Mouse (Mus musculus) erythroblast, embryonic 14.5 days (primary cell): Measurements from ENCODE around the gene Tdrd9. TPM values are rescaled to one million over a fixed set of nuclear protein-coding genes. Genes with fewer than 3 reads are reported as not detected.

Experiments used
- H3K27me3 ChIP-seq: 2 replicates; pipeline ENCODE4 v1.6.1; 2012; ENCODE audit warnings: inconsistent platforms; ENCODE audit not compliant: control insufficient read depth
- H3K36me3 ChIP-seq: 2 replicates; pipeline ENCODE4 v1.6.1; 2012; ENCODE audit warnings: mild to moderate bottlenecking, inconsistent platforms; ENCODE audit not compliant: control insufficient read depth
- H3K4me1 ChIP-seq: 2 replicates; pipeline ENCODE4 v1.6.1; 2012; ENCODE audit warnings: inconsistent platforms; ENCODE audit not compliant: control insufficient read depth
- H3K4me3 ChIP-seq: replicated peaks from 2 replicates; pipeline ENCODE3; 2012; ENCODE audit warnings: moderate library complexity, mild to moderate bottlenecking, inconsistent platforms
- H3K9me3 ChIP-seq: 2 replicates; pipeline ENCODE4 v1.6.1; 2012; ENCODE audit warnings: low read length, inconsistent platforms, mixed read lengths; ENCODE audit not compliant: control insufficient read depth
- GATA1 ChIP-seq: IDR thresholded peaks from 2 replicates; pipeline ENCODE4 v1.6.1; 2012; ENCODE audit warnings: low read length, inconsistent platforms, mixed read lengths
- TAL1 ChIP-seq: IDR thresholded peaks from 3 replicates; pipeline ENCODE4 v1.6.1; 2012; ENCODE audit warnings: low read length, inconsistent platforms, mixed read lengths
- polyA plus RNA-seq: library from polyadenylated mRNA; stranded (reverse); fragments of >175 nt; gene quantifications from 2 replicates; pipeline ENCODE4 v1.2.3, GENCODE M21; 2012

Gene Tdrd9
- not detected in 2 replicates for polyA plus RNA-seq

DNA sequence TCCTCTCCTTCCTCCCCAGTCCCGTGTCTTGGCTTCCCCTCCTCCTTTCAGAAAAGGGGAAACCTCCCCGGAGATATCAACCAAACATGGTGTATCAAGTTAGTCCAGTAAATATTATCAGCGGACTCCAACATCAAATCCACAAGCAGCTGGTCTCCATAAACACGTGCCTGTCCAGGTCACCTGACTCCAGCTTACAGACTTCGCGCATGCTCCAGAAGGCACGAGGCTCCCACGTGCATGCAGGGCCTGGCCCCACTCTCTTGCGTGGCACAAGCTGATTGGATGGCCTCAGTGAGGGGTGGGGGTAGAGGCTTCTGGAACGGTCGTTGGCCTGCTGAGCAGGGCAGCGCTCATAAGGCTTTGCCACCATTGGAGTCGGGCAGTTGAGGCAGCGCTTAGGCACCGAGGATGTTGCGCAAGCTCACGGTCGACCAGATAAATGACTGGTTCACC is at the start of gene Tdrd9:
TSS of gene Tdrd9 (plus strand) at position 329 of the 456 bp plus-strand sequence.
- TF ChIP-seq TAL1: no peak
- TF ChIP-seq GATA1: no peak
- Histone ChIP-seq H3K27me3 (no peaks in the 10 kb centered on the region; the same call in 1 of the 2 replicates), H3K9me3 (no peaks in the 10 kb centered on the region), H3K36me3 (no peaks in the 10 kb centered on the region), H3K4me3 (no peak within 1 kb of the TSS), H3K4me1 (peaks cover 7% of the 10 kb centered on the region)

DNA sequence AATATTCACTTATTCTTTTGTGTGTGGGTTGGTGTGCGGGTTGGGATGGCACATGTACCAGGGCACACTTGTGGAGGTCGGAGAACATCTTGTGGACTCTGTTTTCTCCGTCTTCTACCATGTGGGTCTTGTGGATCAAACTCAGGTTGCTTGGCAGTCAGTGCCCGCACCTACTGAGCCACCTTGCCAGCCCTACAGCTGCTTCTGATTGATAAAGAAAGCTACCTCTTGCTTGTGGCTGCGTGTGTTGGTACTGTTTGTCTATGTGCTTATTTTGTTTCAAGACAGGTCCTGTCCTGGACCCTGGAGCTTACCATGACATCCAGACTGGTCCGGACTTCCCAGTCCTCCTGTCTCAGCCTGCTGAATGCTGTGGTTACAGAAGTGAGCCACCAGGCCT is 48.2 kb upstream of the Tdrd9 start:
- peaks cover 19% of the 10 kb centered on the region for H3K27me3 ChIP-seq
- TF ChIP-seq GATA1 (no peak), TAL1 (peak; percentile 82)
- H3K4me1 ChIP-seq: peaks cover 26% of the 10 kb centered on the region
- H3K4me3 ChIP-seq: no peak overlapping the region
- H3K9me3 ChIP-seq: no peaks in the 10 kb centered on the region; the same call in 1 of the 2 replicates
- H3K36me3 ChIP-seq: no peaks in the 10 kb centered on the region

- no peaks in the 10 kb centered on the region for H3K9me3 ChIP-seq
- H3K36me3 ChIP-seq: no peaks in the 10 kb centered on the region
- H3K27me3 ChIP-seq: no peaks in the 10 kb centered on the region
- H3K4me1 ChIP-seq: peaks cover 24% of the 10 kb centered on the region
- TF ChIP-seq GATA1 (no peak), TAL1 (no peak)
- H3K4me3 ChIP-seq: no peak overlapping the region
Observed at GRCm38 (mm10) chr12:111927338-111927737, 44.0 kb upstream of the Tdrd9 start.

DNA sequence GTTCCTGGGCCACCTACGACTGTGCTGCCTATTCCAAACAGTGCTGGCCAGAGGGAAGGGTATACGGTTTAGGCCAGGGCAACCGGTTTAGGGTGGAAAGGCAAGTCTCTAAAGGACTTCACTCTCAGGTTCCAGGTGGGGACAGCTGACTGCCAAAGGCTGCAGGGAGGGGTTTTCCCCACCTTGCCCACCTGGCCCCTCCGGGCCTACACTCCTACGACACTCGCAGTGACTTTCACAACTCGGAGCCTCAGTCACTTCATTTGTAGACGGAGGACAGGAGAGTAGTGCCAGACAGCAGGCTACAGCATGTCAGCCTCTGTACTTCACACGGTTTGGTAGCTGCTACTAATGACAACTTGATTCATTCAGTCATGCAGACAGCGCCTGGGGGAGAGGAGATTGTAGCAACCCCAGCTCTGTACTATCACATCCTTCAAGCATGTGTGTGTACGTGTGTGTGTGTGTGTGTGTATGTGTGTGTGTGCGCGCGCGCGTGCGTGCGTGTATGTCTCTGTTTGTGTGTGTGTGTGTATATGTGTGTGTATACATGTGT is 42.9 kb upstream of the Tdrd9 start:
- H3K36me3 ChIP-seq: no peaks in the 10 kb centered on the region
- no peaks in the 10 kb centered on the region for H3K9me3 ChIP-seq
- H3K4me1 ChIP-seq: peaks cover 17% of the 10 kb centered on the region
- no peak for TF ChIP-seq GATA1
- TF ChIP-seq TAL1: no peak
- no peak overlapping the region for H3K4me3 ChIP-seq
- H3K27me3 ChIP-seq: no peaks in the 10 kb centered on the region

- Histone ChIP-seq H3K4me3 (no peak overlapping the region), H3K4me1 (peaks cover 7% of the 10 kb centered on the region), H3K27me3 (no peaks in the 10 kb centered on the region), H3K36me3 (no peaks in the 10 kb centered on the region), H3K9me3 (no peaks in the 10 kb centered on the region)
- TF ChIP-seq TAL1 (no peak), GATA1 (no peak)
Observed at GRCm38 (mm10) chr12:111931411-111932025, 39.8 kb upstream of the Tdrd9 start.

GRCm38 (mm10) chr12:111932513-111932912 is 38.8 kb upstream of the Tdrd9 start:
- H3K27me3 ChIP-seq: no peaks in the 10 kb centered on the region
- TF ChIP-seq GATA1: no peak
- TF ChIP-seq TAL1: no peak
- no peaks in the 10 kb centered on the region for H3K9me3 ChIP-seq
- H3K4me3 ChIP-seq: no peak overlapping the region
- H3K36me3 ChIP-seq: no peaks in the 10 kb centered on the region
- H3K4me1 ChIP-seq: peaks cover 10% of the 10 kb centered on the region

DNA sequence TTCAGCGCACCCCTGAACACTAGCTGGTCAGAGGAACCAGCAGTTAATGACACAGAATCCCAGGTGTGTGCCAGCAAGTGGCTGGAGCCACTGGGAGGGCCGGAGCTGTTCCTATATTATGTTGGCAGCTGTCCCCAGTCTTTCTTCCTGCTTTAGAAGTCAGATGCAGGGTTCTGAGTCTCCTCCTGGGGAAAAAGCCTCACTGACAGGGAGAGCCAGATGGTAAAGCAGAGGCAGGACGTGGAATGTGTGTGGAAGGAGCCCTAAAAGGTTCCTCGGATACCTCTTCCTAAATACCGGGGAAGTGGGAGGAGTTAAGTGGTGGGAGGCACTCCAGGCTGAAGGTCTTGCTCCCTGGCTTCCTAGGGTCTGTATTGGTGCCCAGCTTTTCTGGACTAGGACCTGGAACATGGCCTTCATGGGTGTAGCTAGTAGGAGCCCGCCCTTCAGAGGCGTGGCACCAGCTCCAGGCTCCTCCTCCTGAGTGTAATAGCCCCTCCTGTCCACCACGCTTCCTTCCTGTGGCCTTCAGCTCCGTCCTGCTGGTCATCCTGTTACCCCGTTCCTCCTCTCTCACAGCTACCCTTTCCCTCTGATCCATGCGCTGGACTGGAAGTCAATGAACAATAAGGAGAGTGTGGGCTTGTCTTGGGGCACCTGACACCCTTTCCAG is 38.2 kb upstream of the Tdrd9 start:
- Histone ChIP-seq H3K4me1 (peaks cover 10% of the 10 kb centered on the region), H3K4me3 (no peak overlapping the region)
- TF ChIP-seq TAL1 (no peak), GATA1 (no peak)

GRCm38 (mm10) chr12:111933971-111934370 is 37.4 kb upstream of the Tdrd9 start:
- H3K4me3 ChIP-seq: no peak overlapping the region
- no peaks in the 10 kb centered on the region for H3K9me3 ChIP-seq
- TF ChIP-seq GATA1: no peak
- TF ChIP-seq TAL1: no peak
- H3K27me3 ChIP-seq: no peaks in the 10 kb centered on the region
- H3K36me3 ChIP-seq: no peaks in the 10 kb centered on the region
- peaks cover 18% of the 10 kb centered on the region for H3K4me1 ChIP-seq

More for the DNA sequence above, 38.2 kb upstream of the Tdrd9 start:
- Histone ChIP-seq H3K36me3 (no peaks in the 10 kb centered on the region), H3K27me3 (no peaks in the 10 kb centered on the region), H3K9me3 (no peaks in the 10 kb centered on the region)

DNA sequence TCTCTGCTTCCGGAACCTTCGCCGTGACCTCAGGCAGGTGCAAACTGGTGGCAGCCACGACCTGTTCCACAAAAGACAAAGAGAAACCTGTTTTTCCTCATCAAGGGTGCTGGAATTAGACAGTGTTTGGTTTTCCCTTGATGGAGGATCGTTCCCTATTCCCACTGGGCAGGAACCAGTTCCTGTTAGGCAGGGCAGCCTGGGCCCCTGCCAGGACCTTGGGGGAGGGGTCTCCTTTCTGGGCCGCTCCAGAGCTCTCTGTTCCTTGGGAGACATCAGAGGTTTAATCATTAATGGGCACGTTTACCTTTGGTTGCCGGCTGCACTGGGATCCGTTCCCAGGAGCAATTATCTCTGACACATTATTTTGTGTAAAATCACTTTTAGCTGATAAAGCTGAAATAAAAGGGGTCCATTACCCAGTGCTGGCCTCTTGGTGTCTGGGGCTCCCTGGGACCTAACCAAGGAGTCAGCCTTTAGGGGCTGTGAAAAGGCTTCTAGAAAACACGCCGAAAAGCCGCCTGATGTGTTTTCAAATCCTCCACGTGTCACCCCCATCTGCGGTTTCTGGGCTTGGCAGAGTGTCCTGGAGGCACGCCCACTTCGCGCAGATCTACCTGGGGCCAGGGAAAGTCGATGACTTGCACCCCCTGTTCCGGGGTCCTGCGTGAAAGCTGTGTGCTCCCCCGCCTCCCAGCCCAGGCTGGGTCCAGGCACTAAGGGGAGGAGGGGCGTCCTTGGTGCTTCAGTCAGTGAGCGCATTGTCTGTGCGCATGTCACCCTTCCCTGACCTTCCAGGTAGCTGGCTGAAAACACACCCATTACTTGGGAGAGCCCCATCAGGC is 34.4 kb upstream of the Tdrd9 start:
- TF ChIP-seq TAL1 (no peak), GATA1 (no peak)
- peaks cover 22% of the 10 kb centered on the region for H3K4me1 ChIP-seq
- no peaks in the 10 kb centered on the region for H3K36me3 ChIP-seq
- no peaks in the 10 kb centered on the region for H3K27me3 ChIP-seq
- H3K9me3 ChIP-seq: no peaks in the 10 kb centered on the region
- H3K4me3 ChIP-seq: no peak overlapping the region
